ENCODE assay signal across 23 mouse cellular contexts in genomic region chr4:125865728-125866127, GRCm38 (mm10).
"Had no signal": no experiment of that assay in that cellular context is flagged by ENCODE, and none has a peak within 500 bp of the region (broad histone marks: within the 10 kb centered on the region; RNA-seq: fewer than 3 reads in every experiment).

No protein-coding gene starts in this region.

- ATAC-seq: inflammation-experienced regulatory T-cells, adult 6 months; intestine, embryonic 15.5 days; intestine, postnatal 0 days; liver, embryonic 12.5 days had no signal

- H3K27me3 ChIP-seq: hindbrain, embryonic 12.5 days; intestine, embryonic 15.5 days; liver, embryonic 12.5 days had no signal

- H3K27ac ChIP-seq: heart, adult 2 months; hindbrain, embryonic 10.5 days; hindbrain, embryonic 12.5 days; hindbrain, embryonic 14.5 days; intestine, embryonic 15.5 days; layer of hippocampus, adult 2 months; left cerebral cortex, adult 2 months; limb, embryonic 15.5 days; liver, embryonic 12.5 days; liver, embryonic 14.5 days had no signal

- H3K4me3 ChIP-seq: heart, adult 2 months; heart, embryonic 12.5 days; hindbrain, embryonic 10.5 days; hindbrain, embryonic 12.5 days; intestine, embryonic 15.5 days; layer of hippocampus, adult 2 months; left cerebral cortex, adult 2 months; limb, embryonic 15.5 days; liver, embryonic 12.5 days had no signal

- H3K36me3 ChIP-seq: heart, embryonic 12.5 days; hindbrain, embryonic 10.5 days; hindbrain, embryonic 12.5 days; intestine, embryonic 15.5 days; limb, embryonic 15.5 days; liver, embryonic 12.5 days had no signal

- DNase-seq: gastrocnemius, postnatal 14 days; gastrocnemius, postnatal 36 days; heart, adult 11 months; heart, adult 2 months; heart, postnatal 10 days; heart, postnatal 4 days; kidney, adult 18-20 months; kidney, adult 8-10 months; kidney, postnatal 10 days; kidney, postnatal 25 days; kidney, postnatal 4 days had no signal

- H3K4me1 ChIP-seq: heart, embryonic 12.5 days; intestine, embryonic 15.5 days; liver, embryonic 12.5 days had no signal

- H3K4me2 ChIP-seq: heart, embryonic 12.5 days; hindbrain, embryonic 12.5 days; hindbrain, embryonic 14.5 days; intestine, embryonic 15.5 days; limb, embryonic 15.5 days; liver, embryonic 12.5 days had no signal

- H3K9ac ChIP-seq: heart, embryonic 12.5 days; hindbrain, embryonic 12.5 days; hindbrain, embryonic 14.5 days; intestine, embryonic 15.5 days; limb, embryonic 15.5 days; liver, embryonic 12.5 days; liver, embryonic 14.5 days had no signal

- H3K9me3 ChIP-seq: heart, embryonic 12.5 days; hindbrain, embryonic 10.5 days; hindbrain, embryonic 12.5 days; intestine, embryonic 15.5 days; limb, embryonic 15.5 days; liver, embryonic 12.5 days had no signal
